Mouse (Mus musculus) urinary bladder, postnatal 36 days (tissue): ENCODE results near the gene Dbp.

Experiments used
- DNase-seq, 2 experiments: peaks; one replicate each; pipeline ENCODE4 v3.0.0; 2022; ENCODE audit warnings: low spot score in 2 of 2, mixed read lengths in 1 of 2

Dbp gene

GRCm38 (mm10) chr7:45723781-45724180 lies 18.9 kb downstream of the Dbp start:
- no peak for DNase-seq

- no peak for DNase-seq
Measured at GRCm38 (mm10) chr7:45725151-45725550, 20.3 kb downstream of the Dbp start.

- no peak for DNase-seq
Measured at GRCm38 (mm10) chr7:45725713-45726112, 20.8 kb downstream of the Dbp start, which contains the start of gene Spaca4. Gene Spaca4 (minus strand): TSS chr7:45725813.

- DNase-seq = no peak
Measured at GRCm38 (mm10) chr7:45726419-45726818, 21.5 kb downstream of the Dbp start.

- no peak for DNase-seq
Measured at GRCm38 (mm10) chr7:45727625-45728024, 22.7 kb downstream of the Dbp start.

- DNase-seq = peak in 1 of 2 experiments; percentile 34
Measured at GRCm38 (mm10) chr7:45730727-45731431, 26.0 kb downstream of the Dbp start.

GRCm38 (mm10) chr7:45733477-45733876 lies 28.6 kb downstream of the Dbp start:
- DNase-seq = no peak

GRCm38 (mm10) chr7:45739162-45739763 lies 34.4 kb downstream of the Dbp start:
- peak; percentile 77 to 82 for DNase-seq

GRCm38 (mm10) chr7:45739820-45740219 lies 34.9 kb downstream of the Dbp start:
- no peak for DNase-seq

GRCm38 (mm10) chr7:45741308-45741707 lies 36.4 kb downstream of the Dbp start:
- no peak for DNase-seq

- DNase-seq = no peak
Measured at GRCm38 (mm10) chr7:45741777-45742176, 36.9 kb downstream of the Dbp start.

GRCm38 (mm10) chr7:45742338-45742737 lies 37.5 kb downstream of the Dbp start:
- no peak for DNase-seq

- peak; percentile 70 to 71 for DNase-seq
Measured at GRCm38 (mm10) chr7:45744387-45744786, 39.5 kb downstream of the Dbp start.

- no peak for DNase-seq
Measured at GRCm38 (mm10) chr7:45746518-45746917, 41.6 kb downstream of the Dbp start.

GRCm38 (mm10) chr7:45747450-45747849 lies 42.6 kb downstream of the Dbp start:
- DNase-seq = no peak

- no peak for DNase-seq
Measured at GRCm38 (mm10) chr7:45748110-45748509, 43.2 kb downstream of the Dbp start.

GRCm38 (mm10) chr7:45749401-45749800 lies 44.5 kb downstream of the Dbp start:
- no peak for DNase-seq

GRCm38 (mm10) chr7:45750162-45750561 lies 45.3 kb downstream of the Dbp start:
- DNase-seq = no peak

- DNase-seq = no peak
Measured at GRCm38 (mm10) chr7:45755703-45756102, 50.8 kb downstream of the Dbp start.

GRCm38 (mm10) chr7:45759400-45759799 lies 54.5 kb downstream of the Dbp start:
- DNase-seq = peak; percentile 40 to 50
